Mouse (Mus musculus) cerebellum, adult 2 months (tissue): ENCODE data around the gene Rev3l.

ENCODE experiments used
- CTCF ChIP-seq: fragments of 200-500 bp; IDR thresholded peaks from 2 replicates; pipeline ENCODE4 v1.5.1; 2011; ENCODE audit warnings: low read depth, mild to moderate bottlenecking, control low read depth, low read length, moderate library complexity, borderline replicate concordance; ENCODE audit not compliant: insufficient read depth
- POLR2A ChIP-seq: fragments of 200-500 bp; IDR thresholded peaks from 2 replicates; pipeline ENCODE4 v1.6.1; 2011; ENCODE audit warnings: low read length, control low read depth, borderline replicate concordance; ENCODE audit not compliant: insufficient read depth

DNA sequence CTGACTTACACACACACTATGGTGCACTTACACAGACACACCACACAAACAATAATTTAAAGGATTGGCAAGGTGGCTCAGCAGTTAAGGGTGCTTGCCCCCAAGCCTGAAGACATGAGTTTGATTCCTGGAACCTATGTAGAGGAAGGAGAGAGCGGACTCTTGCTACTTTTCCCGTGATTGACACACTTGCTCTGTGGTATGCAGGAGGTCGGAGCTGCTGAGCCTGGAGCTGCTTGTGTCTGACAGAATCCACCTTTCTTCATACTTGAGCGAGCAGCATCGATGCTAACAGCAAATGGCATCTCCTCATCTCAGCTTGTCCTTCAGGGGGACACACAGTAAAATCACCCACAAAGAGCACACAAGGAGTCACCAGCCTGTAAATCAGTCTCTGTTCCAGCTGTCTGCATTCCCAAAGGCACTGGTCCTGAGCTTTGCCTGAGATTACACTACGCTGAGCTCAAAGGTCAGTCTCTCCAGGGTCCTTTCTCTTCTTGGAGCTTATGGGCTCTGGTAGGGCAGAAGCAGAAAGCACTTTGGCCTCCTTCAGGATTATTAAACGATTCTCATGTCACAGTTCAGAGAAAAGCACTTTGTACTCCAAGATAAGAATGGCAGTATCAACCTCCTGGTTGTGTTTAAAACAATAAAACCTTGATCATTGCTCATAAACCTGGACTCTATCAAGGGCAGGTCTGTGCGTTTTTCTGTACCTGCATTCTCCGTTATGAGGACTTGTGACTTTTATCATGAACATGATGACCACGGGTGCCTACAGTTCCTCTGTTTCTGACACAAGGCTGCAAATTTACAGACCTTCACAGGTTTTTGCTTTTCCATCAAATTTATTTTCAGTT, 175.1 kb downstream of the Rev3l start:
- TF ChIP-seq CTCF: no peak
- no peak for TF ChIP-seq POLR2A
